Mouse (Mus musculus): ENCODE measurements around the gene Best3. TPM values are rescaled to one million over a fixed set of nuclear protein-coding genes. Genes with fewer than 3 reads are reported as not detected.

Gene Best3
- polyA plus RNA-seq, 1 experiment = 0.16 TPM

DNA sequence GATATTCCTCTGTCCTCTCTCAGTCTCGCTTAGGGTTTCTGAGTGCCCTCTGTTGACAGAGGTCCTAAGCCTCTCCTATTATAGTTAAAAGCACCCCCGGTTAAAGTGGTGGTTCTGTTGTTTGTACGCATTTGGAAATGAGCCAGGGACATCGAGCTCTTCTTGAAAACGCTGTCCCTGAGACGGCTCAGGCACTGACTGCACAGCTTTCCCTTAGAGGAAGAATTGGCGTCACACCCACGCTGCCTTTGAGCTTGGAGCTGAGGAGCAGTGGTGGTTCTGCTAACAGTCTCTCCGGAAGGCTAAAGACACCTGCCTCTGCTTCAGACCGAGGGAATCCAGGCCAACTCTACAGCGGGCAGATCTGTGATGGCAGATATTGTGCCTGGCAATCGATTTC, 14.9 kb downstream of the Best3 start:
- WGBS = 9% methylated on average over 12 of the region's 12 CpGs
- DNase-seq = no peak
- no peak overlapping the region for H3K27ac ChIP-seq (ENCODE audit: insufficient read depth, low read length)
- no peak for TF ChIP-seq CTCF (IDR thresholded peaks at IDR 0.05; ENCODE audit: borderline replicate concordance, insufficient read depth, low read depth, low read length)
- TF ChIP-seq POLR2A (IDR thresholded peaks at IDR 0.05; ENCODE audit: borderline replicate concordance, insufficient read depth, low read length) = no peak
- H3K27me3 ChIP-seq (ENCODE audit: control insufficient read depth, insufficient read depth, low read length) = no peaks in the 10 kb centered on the region
- H3K4me1 ChIP-seq (ENCODE audit: control insufficient read depth, insufficient read depth, low read length) = no peaks in the 10 kb centered on the region
- H3K4me3 ChIP-seq (replicated peaks; ENCODE audit: insufficient read depth, low read depth, low read length) = no peak overlapping the region

DNA sequence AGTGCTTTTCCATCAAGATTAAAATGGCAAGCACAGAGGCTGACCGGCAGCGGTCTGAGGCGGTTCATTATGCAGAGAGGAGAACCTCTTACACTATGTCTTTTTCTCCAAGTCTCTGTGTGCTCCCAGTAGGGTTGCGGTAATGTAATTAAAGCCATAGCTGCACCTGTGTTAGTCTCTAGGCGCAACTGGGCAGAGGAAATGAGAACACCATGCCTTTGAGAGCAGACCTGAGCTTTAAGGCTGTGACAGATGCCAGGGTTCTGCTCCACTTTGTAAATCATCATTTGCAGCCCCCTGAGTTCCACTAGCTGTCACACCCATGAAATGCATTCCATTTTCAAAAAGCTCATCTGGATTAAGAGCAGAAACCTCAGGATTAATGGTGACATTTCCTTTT, 18.6 kb downstream of the Best3 start:
- Histone ChIP-seq H3K4me3 (replicated peaks; ENCODE audit: insufficient read depth, low read depth, low read length) (no peak overlapping the region), H3K27me3 (ENCODE audit: control insufficient read depth, insufficient read depth, low read length) (no peaks in the 10 kb centered on the region), H3K27ac (ENCODE audit: insufficient read depth, low read length) (no peak overlapping the region), H3K4me1 (ENCODE audit: control insufficient read depth, insufficient read depth, low read length) (no peaks in the 10 kb centered on the region)
- 87% methylated on average over 5 of the region's 5 CpGs for WGBS
- no peak for DNase-seq
- no peak for TF ChIP-seq CTCF (IDR thresholded peaks at IDR 0.05; ENCODE audit: borderline replicate concordance, insufficient read depth, low read depth, low read length)
- no peak for TF ChIP-seq POLR2A (IDR thresholded peaks at IDR 0.05; ENCODE audit: borderline replicate concordance, insufficient read depth, low read length)

- Histone ChIP-seq H3K27ac (ENCODE audit: insufficient read depth, low read length) (no peak overlapping the region), H3K27me3 (ENCODE audit: control insufficient read depth, insufficient read depth, low read length) (no peaks in the 10 kb centered on the region), H3K4me3 (replicated peaks; ENCODE audit: insufficient read depth, low read depth, low read length) (no peak overlapping the region), H3K4me1 (ENCODE audit: control insufficient read depth, insufficient read depth, low read length) (no peaks in the 10 kb centered on the region)
- no peak for DNase-seq
- 72% methylated on average over 12 of the region's 12 CpGs for WGBS
- no peak for TF ChIP-seq POLR2A (IDR thresholded peaks at IDR 0.05; ENCODE audit: borderline replicate concordance, insufficient read depth, low read length)
- TF ChIP-seq CTCF (IDR thresholded peaks at IDR 0.05; ENCODE audit: borderline replicate concordance, insufficient read depth, low read depth, low read length) = no peak
Measured at GRCm38 (mm10) chr10:117005707-117006464, 19.8 kb downstream of the Best3 start.

- H3K27ac ChIP-seq (ENCODE audit: insufficient read depth, low read length) = no peak overlapping the region
- no peak for TF ChIP-seq POLR2A (IDR thresholded peaks at IDR 0.05; ENCODE audit: borderline replicate concordance, insufficient read depth, low read length)
- no peak for TF ChIP-seq CTCF (IDR thresholded peaks at IDR 0.05; ENCODE audit: borderline replicate concordance, insufficient read depth, low read depth, low read length)
- H3K27me3 ChIP-seq (ENCODE audit: control insufficient read depth, insufficient read depth, low read length) = no peaks in the 10 kb centered on the region
- WGBS = 87% methylated on average over 6 of the region's 6 CpGs
- H3K4me3 ChIP-seq (replicated peaks; ENCODE audit: insufficient read depth, low read depth, low read length) = no peak overlapping the region
- no peak for DNase-seq
- no peaks in the 10 kb centered on the region for H3K4me1 ChIP-seq (ENCODE audit: control insufficient read depth, insufficient read depth, low read length)
Measured at GRCm38 (mm10) chr10:117009691-117010090, 23.6 kb downstream of the Best3 start.

- Histone ChIP-seq H3K4me1 (ENCODE audit: control insufficient read depth, insufficient read depth, low read length) (no peaks in the 10 kb centered on the region), H3K4me3 (replicated peaks; ENCODE audit: insufficient read depth, low read depth, low read length) (no peak overlapping the region), H3K27me3 (ENCODE audit: control insufficient read depth, insufficient read depth, low read length) (no peaks in the 10 kb centered on the region), H3K27ac (ENCODE audit: insufficient read depth, low read length) (no peak overlapping the region)
- DNase-seq = no peak
- WGBS = 43% methylated on average over 8 of the region's 8 CpGs
- TF ChIP-seq POLR2A (IDR thresholded peaks at IDR 0.05; ENCODE audit: borderline replicate concordance, insufficient read depth, low read length) (no peak), CTCF (IDR thresholded peaks at IDR 0.05; ENCODE audit: borderline replicate concordance, insufficient read depth, low read depth, low read length) (no peak)
Measured at GRCm38 (mm10) chr10:117011047-117011446, 24.9 kb downstream of the Best3 start.

DNA sequence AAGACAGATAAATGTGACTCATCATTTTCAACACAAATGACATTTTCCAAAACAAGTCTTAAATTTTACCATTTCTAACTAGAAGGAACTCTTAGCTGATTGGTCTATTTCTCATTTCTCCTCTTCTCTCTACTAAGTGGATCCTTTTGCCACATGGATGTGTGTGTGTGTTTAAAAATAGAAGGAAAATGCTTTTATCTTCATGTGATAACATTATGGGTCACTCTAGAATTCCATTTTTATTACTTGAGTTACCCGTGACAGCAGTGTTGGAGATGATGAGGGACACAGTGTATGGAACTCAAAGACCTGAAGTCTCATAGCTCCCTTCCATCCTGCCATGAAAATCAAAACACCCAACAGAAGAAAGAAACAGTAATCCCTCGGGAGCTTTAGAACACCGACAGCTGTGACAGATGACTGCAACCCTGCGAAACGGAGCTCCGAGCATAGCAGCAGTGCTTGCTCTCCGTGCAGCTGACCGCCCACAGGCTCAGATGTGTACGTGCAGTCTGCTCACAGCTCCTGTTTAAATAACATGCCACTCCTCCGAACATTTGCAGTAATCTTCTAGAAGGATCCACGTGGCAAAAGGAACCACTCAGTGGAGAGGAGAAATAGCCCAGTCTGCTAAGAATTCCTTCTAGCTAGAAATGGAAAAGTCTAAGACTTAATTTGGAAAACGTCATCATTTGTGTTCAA, 27.7 kb downstream of the Best3 start:
- Histone ChIP-seq H3K27me3 (ENCODE audit: control insufficient read depth, insufficient read depth, low read length) (no peaks in the 10 kb centered on the region), H3K27ac (ENCODE audit: insufficient read depth, low read length) (no peak overlapping the region), H3K4me1 (ENCODE audit: control insufficient read depth, insufficient read depth, low read length) (no peaks in the 10 kb centered on the region), H3K4me3 (replicated peaks; ENCODE audit: insufficient read depth, low read depth, low read length) (no peak overlapping the region)
- TF ChIP-seq POLR2A (IDR thresholded peaks at IDR 0.05; ENCODE audit: borderline replicate concordance, insufficient read depth, low read length) (no peak), CTCF (IDR thresholded peaks at IDR 0.05; ENCODE audit: borderline replicate concordance, insufficient read depth, low read depth, low read length) (no peak)
- DNase-seq = no peak
- 22% methylated on average over 12 of the region's 12 CpGs for WGBS

DNA sequence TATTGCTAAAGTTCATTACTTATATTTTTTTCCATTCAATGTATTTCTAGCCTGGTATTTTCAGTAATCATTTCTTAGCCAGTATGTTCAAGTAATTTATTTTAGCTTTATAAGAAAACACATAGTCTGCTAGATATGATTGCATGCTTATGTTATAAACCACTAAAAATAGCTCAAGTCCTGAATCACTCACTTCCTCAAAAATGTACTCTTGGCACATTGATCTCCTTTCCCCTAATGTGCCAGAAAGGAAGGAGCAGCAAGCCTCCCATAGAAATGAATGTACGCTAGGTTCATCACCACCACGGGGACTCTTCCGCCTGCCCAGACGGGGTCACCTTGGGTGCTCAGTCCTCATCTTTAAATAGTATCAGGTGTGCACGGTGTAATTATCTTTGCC, 28.5 kb downstream of the Best3 start:
- TF ChIP-seq CTCF (IDR thresholded peaks at IDR 0.05; ENCODE audit: borderline replicate concordance, insufficient read depth, low read depth, low read length) = no peak
- TF ChIP-seq POLR2A (IDR thresholded peaks at IDR 0.05; ENCODE audit: borderline replicate concordance, insufficient read depth, low read length) = no peak
- H3K27ac ChIP-seq (ENCODE audit: insufficient read depth, low read length) = no peak overlapping the region
- DNase-seq = no peak
- H3K4me3 ChIP-seq (replicated peaks; ENCODE audit: insufficient read depth, low read depth, low read length) = no peak overlapping the region
- no peaks in the 10 kb centered on the region for H3K4me1 ChIP-seq (ENCODE audit: control insufficient read depth, insufficient read depth, low read length)
- 78% methylated on average over 5 of the region's 5 CpGs for WGBS
- no peaks in the 10 kb centered on the region for H3K27me3 ChIP-seq (ENCODE audit: control insufficient read depth, insufficient read depth, low read length)

Data from cerebellum, adult 2 months (tissue).